Mouse (Mus musculus): ENCODE measurements at regions not wholly inside any gene's neighbourhood (a gene's known extent, or its start where the extent isn't known, plus 50 kb on each side); places are given as distances from the start of the nearest gene placed in this dataset.
A peak's percentile ranks its signal among the peaks of the same experiment; 100 is the strongest.

DNA sequence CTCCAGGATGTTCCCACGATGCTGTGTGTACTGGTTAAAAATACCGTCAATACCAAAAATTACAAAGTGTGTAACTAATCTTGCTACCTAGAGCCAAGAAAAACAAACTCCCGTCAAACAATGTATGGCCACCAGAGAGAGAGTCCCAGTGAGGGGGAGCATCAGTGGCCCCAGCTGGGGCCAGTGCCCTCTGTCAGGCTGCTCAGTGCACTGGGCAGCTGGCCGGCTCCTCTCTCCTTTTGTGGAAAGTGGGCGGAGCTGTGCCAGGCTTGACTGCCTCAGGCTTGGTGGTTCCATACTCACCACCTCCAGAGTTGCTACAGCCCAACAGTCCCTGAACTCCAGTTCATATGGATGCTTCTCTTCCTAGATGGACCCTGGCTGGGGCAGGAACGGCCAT, 53.8 kb upstream of the Sept5 start:
- H3K9ac ChIP-seq (ENCODE audit: low read depth, low read length), result no peak overlapping the region
- no peaks in the 10 kb centered on the region for H3K36me3 ChIP-seq (ENCODE audit: control insufficient read depth, insufficient read depth, low read length)
- ATAC-seq (ENCODE audit: low read depth) (no peak), DNase-seq (ENCODE audit: low spot score) (peak; percentile 19)
- H3K4me1 ChIP-seq (ENCODE audit: control insufficient read depth, insufficient read depth, low read length), result peaks cover 16% of the 10 kb centered on the region
- H3K4me3 ChIP-seq (ENCODE audit: low read depth, low read length), result no peak overlapping the region
- no peak overlapping the region for H3K4me2 ChIP-seq (ENCODE audit: low read depth, low read length)
- no peaks in the 10 kb centered on the region for H3K9me3 ChIP-seq (ENCODE audit: control insufficient read depth, low read length)
- H3K27ac ChIP-seq (replicated peaks; ENCODE audit: low read depth, low read length), result no peak overlapping the region
- no peaks in the 10 kb centered on the region for H3K27me3 ChIP-seq (replicated peaks; ENCODE audit: control insufficient read depth, insufficient read depth, low read length)
- 45% methylated on average over 6 of the region's 6 CpGs for whole genome bisulfite sequencing

DNA sequence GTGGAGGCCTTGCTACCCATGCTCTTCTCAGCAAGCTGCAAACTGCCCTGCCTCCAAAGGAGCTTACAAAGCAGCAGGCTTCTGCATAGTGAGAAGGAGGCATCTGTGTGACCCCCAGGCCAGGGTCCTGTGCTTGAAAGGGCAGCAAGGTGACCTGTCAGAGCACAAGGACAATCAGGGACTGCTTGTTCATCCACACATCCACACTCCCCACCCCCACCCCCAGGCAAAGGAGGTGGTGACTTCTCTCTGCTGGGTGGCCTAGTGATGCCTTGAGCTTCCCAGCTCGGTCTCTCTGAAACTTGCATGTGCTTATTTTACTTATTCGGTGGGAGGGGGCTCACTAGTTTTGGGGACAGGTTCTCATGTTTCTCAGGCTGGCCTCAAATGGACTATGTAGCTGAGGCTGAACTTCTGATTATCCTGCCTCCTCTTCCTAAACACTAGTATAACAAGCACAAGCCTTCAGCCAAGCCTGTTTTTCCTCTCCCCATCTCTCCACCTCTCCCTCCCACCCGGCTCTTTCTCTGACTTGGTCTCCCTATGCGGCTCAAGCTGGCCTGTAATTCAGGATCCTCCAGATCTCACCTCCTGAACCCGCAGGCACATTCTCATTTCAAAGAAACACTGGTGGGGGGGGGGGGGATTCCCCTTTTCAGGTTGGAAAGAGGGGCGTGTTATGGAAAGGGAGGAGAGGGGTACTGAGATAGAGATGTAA, 56.4 kb upstream of the Sept5 start:
- Histone ChIP-seq H3K4me1 (ENCODE audit: control insufficient read depth, insufficient read depth, low read length) (peaks cover 16% of the 10 kb centered on the region), H3K9me3 (ENCODE audit: control insufficient read depth, low read length) (no peaks in the 10 kb centered on the region), H3K4me2 (ENCODE audit: low read depth, low read length) (peak overlapping the region; percentile 57; the same call in 1 of the 2 replicates), H3K27ac (replicated peaks; ENCODE audit: low read depth, low read length) (0 out of 2 replicates have a peak overlapping the region, but pooled peaks have one; percentile 57), H3K9ac (ENCODE audit: low read depth, low read length) (no peak overlapping the region), H3K4me3 (ENCODE audit: low read depth, low read length) (no peak overlapping the region), H3K36me3 (ENCODE audit: control insufficient read depth, insufficient read depth, low read length) (no peaks in the 10 kb centered on the region), H3K27me3 (replicated peaks; ENCODE audit: control insufficient read depth, insufficient read depth, low read length) (no peaks in the 10 kb centered on the region)
- WGBS, result 11% methylated on average over 6 of the region's 6 CpGs
- no peak for ATAC-seq (ENCODE audit: low read depth)
- peak; percentile 47 for DNase-seq (ENCODE audit: low spot score)

GRCm38 (mm10) chr16:18686916-18687315, 57.2 kb upstream of the Sept5 start:
- Histone ChIP-seq H3K27me3 (replicated peaks; ENCODE audit: control insufficient read depth, insufficient read depth, low read length) (no peaks in the 10 kb centered on the region), H3K9ac (ENCODE audit: low read depth, low read length) (peak overlapping the region; percentile 52), H3K36me3 (ENCODE audit: control insufficient read depth, insufficient read depth, low read length) (no peaks in the 10 kb centered on the region), H3K9me3 (ENCODE audit: control insufficient read depth, low read length) (no peaks in the 10 kb centered on the region), H3K4me2 (ENCODE audit: low read depth, low read length) (peak overlapping the region; percentile 57), H3K4me1 (ENCODE audit: control insufficient read depth, insufficient read depth, low read length) (peaks cover 16% of the 10 kb centered on the region), H3K4me3 (ENCODE audit: low read depth, low read length) (peak overlapping the region; percentile 21), H3K27ac (replicated peaks; ENCODE audit: low read depth, low read length) (peak overlapping the region; percentile 57)
- peak; percentile 94 for DNase-seq (ENCODE audit: low spot score)
- 2% methylated on average over 15 of the region's 17 CpGs for WGBS
- ATAC-seq (ENCODE audit: low read depth), result peak; percentile 97

GRCm38 (mm10) chr16:18687367-18687766, 57.6 kb upstream of the Sept5 start:
- Histone ChIP-seq H3K4me3 (ENCODE audit: low read depth, low read length) (peak overlapping the region; percentile 21), H3K36me3 (ENCODE audit: control insufficient read depth, insufficient read depth, low read length) (no peaks in the 10 kb centered on the region)
- peak; percentile 78 for DNase-seq (ENCODE audit: low spot score)

GRCm38 (mm10) chr16:18695596-18695995, 65.8 kb upstream of the Sept5 start:
- Histone ChIP-seq H3K4me1 (ENCODE audit: control insufficient read depth, insufficient read depth, low read length) (peaks cover 10% of the 10 kb centered on the region; the same call in 1 of the 2 replicates), H3K27ac (replicated peaks; ENCODE audit: low read depth, low read length) (no peak overlapping the region), H3K9me3 (ENCODE audit: control insufficient read depth, low read length) (no peaks in the 10 kb centered on the region), H3K4me2 (ENCODE audit: low read depth, low read length) (no peak overlapping the region), H3K9ac (ENCODE audit: low read depth, low read length) (no peak overlapping the region), H3K36me3 (ENCODE audit: control insufficient read depth, insufficient read depth, low read length) (no peaks in the 10 kb centered on the region), H3K4me3 (ENCODE audit: low read depth, low read length) (no peak overlapping the region), H3K27me3 (replicated peaks; ENCODE audit: control insufficient read depth, insufficient read depth, low read length) (no peaks in the 10 kb centered on the region)
- 39% methylated on average over 5 of the region's 5 CpGs for WGBS
- DNase-seq (ENCODE audit: low spot score) (peak; percentile 58), ATAC-seq (ENCODE audit: low read depth) (no peak)

More at GRCm38 (mm10) chr16:18687367-18687766, 57.6 kb upstream of the Sept5 start:
- peak; percentile 65 for ATAC-seq (ENCODE audit: low read depth)
- Histone ChIP-seq H3K27me3 (replicated peaks; ENCODE audit: control insufficient read depth, insufficient read depth, low read length) (no peaks in the 10 kb centered on the region), H3K4me1 (ENCODE audit: control insufficient read depth, insufficient read depth, low read length) (peaks cover 16% of the 10 kb centered on the region), H3K4me2 (ENCODE audit: low read depth, low read length) (peak overlapping the region; percentile 57), H3K27ac (replicated peaks; ENCODE audit: low read depth, low read length) (peak overlapping the region; percentile 57), H3K9me3 (ENCODE audit: control insufficient read depth, low read length) (no peaks in the 10 kb centered on the region), H3K9ac (ENCODE audit: low read depth, low read length) (peak overlapping the region; percentile 52)
- WGBS, result 8% methylated on average over 8 of the region's 8 CpGs

DNA sequence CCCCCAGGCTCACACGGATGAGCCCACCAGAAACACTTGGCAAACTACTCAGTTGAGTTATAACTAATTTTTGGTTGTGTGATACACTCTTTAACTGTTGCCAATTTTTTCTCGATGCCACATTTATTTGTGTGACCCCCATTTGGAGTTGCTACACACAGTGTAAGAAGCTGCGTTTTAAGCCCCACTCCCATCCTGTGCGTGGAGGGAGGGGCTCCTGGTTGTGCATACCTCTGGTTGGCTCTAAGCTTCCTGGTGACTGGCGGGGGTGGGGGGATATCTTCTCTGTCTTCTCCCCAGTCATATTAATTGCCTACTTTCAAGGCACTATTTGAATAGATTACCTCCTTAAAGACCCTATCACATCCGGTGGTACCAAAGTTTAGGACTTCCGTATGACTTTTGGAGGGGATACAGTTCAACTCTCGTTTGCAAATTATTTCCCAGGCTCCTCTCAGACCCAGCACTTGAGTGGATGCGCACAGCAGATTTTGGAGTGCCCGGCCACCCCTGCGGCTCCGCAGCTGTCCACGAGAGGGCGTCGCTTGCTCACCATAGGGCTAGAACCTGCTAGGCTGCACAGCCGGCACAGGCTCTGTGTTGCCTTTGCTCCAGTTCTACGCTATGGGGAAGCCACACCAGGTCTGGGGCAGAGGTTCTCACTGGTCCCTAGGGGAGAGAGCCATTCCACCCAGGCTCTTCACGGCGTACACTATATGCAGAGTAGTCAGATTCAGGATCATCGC, 66.5 kb upstream of the Sept5 start:
- Histone ChIP-seq H3K36me3 (ENCODE audit: control insufficient read depth, insufficient read depth, low read length) (no peaks in the 10 kb centered on the region), H3K4me3 (ENCODE audit: low read depth, low read length) (peak overlapping the region; percentile 3; the same call in 1 of the 2 replicates), H3K27ac (replicated peaks; ENCODE audit: low read depth, low read length) (no peak overlapping the region), H3K4me1 (ENCODE audit: control insufficient read depth, insufficient read depth, low read length) (peaks cover 10% of the 10 kb centered on the region; the same call in 1 of the 2 replicates), H3K9me3 (ENCODE audit: control insufficient read depth, low read length) (no peaks in the 10 kb centered on the region), H3K27me3 (replicated peaks; ENCODE audit: control insufficient read depth, insufficient read depth, low read length) (no peaks in the 10 kb centered on the region), H3K9ac (ENCODE audit: low read depth, low read length) (no peak overlapping the region), H3K4me2 (ENCODE audit: low read depth, low read length) (peak overlapping the region; percentile 31)
- DNase-seq (ENCODE audit: low spot score) (peak; percentile 80), ATAC-seq (ENCODE audit: low read depth) (peak; percentile 87)
- 7% methylated on average over 20 of the region's 20 CpGs for WGBS

GRCm38 (mm10) chr16:18696820-18697168, 67.0 kb upstream of the Sept5 start:
- H3K36me3 ChIP-seq (ENCODE audit: control insufficient read depth, insufficient read depth, low read length), result no peaks in the 10 kb centered on the region
- H3K4me2 ChIP-seq (ENCODE audit: low read depth, low read length), result peak overlapping the region; percentile 31
- peaks cover 10% of the 10 kb centered on the region; the same call in 1 of the 2 replicates for H3K4me1 ChIP-seq (ENCODE audit: control insufficient read depth, insufficient read depth, low read length)
- no peak overlapping the region for H3K27ac ChIP-seq (replicated peaks; ENCODE audit: low read depth, low read length)
- DNase-seq (ENCODE audit: low spot score), result no peak
- ATAC-seq (ENCODE audit: low read depth), result no peak
- H3K4me3 ChIP-seq (ENCODE audit: low read depth, low read length), result peak overlapping the region; percentile 3; the same call in 1 of the 2 replicates
- no peaks in the 10 kb centered on the region for H3K9me3 ChIP-seq (ENCODE audit: control insufficient read depth, low read length)
- 45% methylated on average over 5 of the region's 5 CpGs for WGBS
- H3K27me3 ChIP-seq (replicated peaks; ENCODE audit: control insufficient read depth, insufficient read depth, low read length), result no peaks in the 10 kb centered on the region
- no peak overlapping the region for H3K9ac ChIP-seq (ENCODE audit: low read depth, low read length)

GRCm38 (mm10) chr16:18704126-18704525, 72.5 kb upstream of the Cldn5 start:
- 59% methylated on average over 9 of the region's 9 CpGs for WGBS
- no peaks in the 10 kb centered on the region for H3K36me3 ChIP-seq (ENCODE audit: control insufficient read depth, insufficient read depth, low read length)

More at GRCm38 (mm10) chr16:18704126-18704525, 72.5 kb upstream of the Cldn5 start:
- Histone ChIP-seq H3K27me3 (replicated peaks; ENCODE audit: control insufficient read depth, insufficient read depth, low read length) (no peaks in the 10 kb centered on the region; the same call in 1 of the 2 replicates), H3K4me2 (ENCODE audit: low read depth, low read length) (no peak overlapping the region), H3K27ac (replicated peaks; ENCODE audit: low read depth, low read length) (no peak overlapping the region), H3K9ac (ENCODE audit: low read depth, low read length) (no peak overlapping the region), H3K4me1 (ENCODE audit: control insufficient read depth, insufficient read depth, low read length) (no peaks in the 10 kb centered on the region), H3K9me3 (ENCODE audit: control insufficient read depth, low read length) (no peaks in the 10 kb centered on the region), H3K4me3 (ENCODE audit: low read depth, low read length) (no peak overlapping the region)
- DNase-seq (ENCODE audit: low spot score), result no peak
- ATAC-seq (ENCODE audit: low read depth), result no peak

Data from embryonic facial prominence, embryonic 14.5 days (tissue).